15 mouse cellular contexts compared by ENCODE assay signal in genomic region chr13:60545999-60546733, GRCm38 (mm10).
"Had no signal": no experiment of that assay in that cellular context is flagged by ENCODE, and none has a peak within 500 bp of the region (broad histone marks: within the 10 kb centered on the region; RNA-seq: fewer than 3 reads in every experiment).

No protein-coding gene starts in this region.

- H3K4me2 ChIP-seq: liver, embryonic 12.5 days; lung, embryonic 14.5 days had no signal

- H3K36me3 ChIP-seq: liver, embryonic 12.5 days; midbrain, embryonic 10.5 days had no signal

- H3K4me3 ChIP-seq: liver, embryonic 12.5 days; midbrain, embryonic 10.5 days; myocyte had no signal

- DNase-seq: lung, adult 18-20 months; lung, embryonic 14.5 days; lung, postnatal 10 days; lung, postnatal 4 days; right cerebral cortex, postnatal 25 days; right cerebral cortex, postnatal 4 days; spleen, adult 18-20 months; thymus, adult 18-20 months; thymus, postnatal 14 days; thymus, postnatal 36 days had no signal

- H3K27me3 ChIP-seq: liver, embryonic 12.5 days had no signal

- H3K27ac ChIP-seq: liver, embryonic 12.5 days; liver, embryonic 14.5 days; midbrain, embryonic 10.5 days had no signal

- H3K9me3 ChIP-seq: liver, embryonic 12.5 days; midbrain, embryonic 10.5 days had no signal

- H3K9ac ChIP-seq: liver, embryonic 12.5 days; liver, embryonic 14.5 days; lung, embryonic 14.5 days had no signal

- H3K4me1 ChIP-seq: midbrain, embryonic 10.5 days had no signal

- ATAC-seq: liver, embryonic 12.5 days; midbrain, embryonic 16.5 days had no signal
